Mouse (Mus musculus): ENCODE results near the gene R3hdm4. TPM values are rescaled to one million over a fixed set of nuclear protein-coding genes. Genes with fewer than 3 reads are reported as not detected.
"Not testable (repeated sequence)": the region's sequence is repeated elsewhere in the genome, so short reads cannot be mapped to it uniquely, and the experiment has no call there.

Gene R3hdm4
- polyA plus RNA-seq, 1 experiment, result 162 TPM

GRCm38 (mm10) chr10:79886054-79886453 is 35.0 kb downstream of the R3hdm4 start, which contains the start of gene Elane:
Elane (plus strand) TSS chr10:79886247.
- 60% methylated on average over 6 of the region's 6 CpGs for WGBS

DNA sequence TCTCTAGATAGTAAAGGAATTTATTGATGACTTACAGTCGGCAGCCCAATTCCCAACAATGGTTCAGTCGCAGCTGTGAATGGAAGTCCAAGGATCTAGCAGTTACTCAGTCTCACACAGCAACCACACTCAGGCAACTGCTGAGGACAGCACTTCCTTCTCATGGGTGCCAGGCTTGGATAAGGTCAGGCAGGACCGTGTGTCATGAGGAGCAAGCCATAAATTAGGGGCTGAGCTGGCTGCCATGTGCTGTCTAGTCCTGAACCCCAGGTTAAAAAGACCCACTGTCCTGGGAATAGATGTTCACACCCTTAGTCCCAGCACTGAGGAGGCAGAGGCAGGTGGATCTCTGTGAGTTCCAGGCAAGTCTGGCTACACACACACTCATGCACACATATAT is 36.1 kb downstream of the R3hdm4 start:
- not testable (repeated sequence) for DNase-seq; H3K27ac ChIP-seq (ENCODE audit: insufficient read depth, low read length); H3K27me3 ChIP-seq (ENCODE audit: control insufficient read depth, insufficient read depth, low read length); H3K4me3 ChIP-seq (replicated peaks; ENCODE audit: insufficient read depth, low read depth, low read length); H3K4me1 ChIP-seq (ENCODE audit: control insufficient read depth, insufficient read depth, low read length)
- 55% methylated on average over 3 of the region's 3 CpGs for WGBS

More at GRCm38 (mm10) chr10:79886054-79886453, 35.0 kb downstream of the R3hdm4 start, which contains the start of gene Elane:
- TF ChIP-seq POLR2A (IDR thresholded peaks at IDR 0.05; ENCODE audit: borderline replicate concordance, insufficient read depth, low read length), result no peak
- no peak for TF ChIP-seq CTCF (IDR thresholded peaks at IDR 0.05; ENCODE audit: borderline replicate concordance, insufficient read depth, low read depth, low read length)
- H3K4me3 ChIP-seq (replicated peaks; ENCODE audit: insufficient read depth, low read depth, low read length), result no peak within 1 kb of the TSS
- H3K27ac ChIP-seq (ENCODE audit: insufficient read depth, low read length), result no peak within 1 kb of the TSS
- no peak for DNase-seq
- H3K4me1 ChIP-seq (ENCODE audit: control insufficient read depth, insufficient read depth, low read length), result peaks cover 3% of the 10 kb centered on the region; the same call in 1 of the 2 replicates
- no peaks in the 10 kb centered on the region for H3K27me3 ChIP-seq (ENCODE audit: control insufficient read depth, insufficient read depth, low read length)

GRCm38 (mm10) chr10:79884446-79884845 is 36.6 kb downstream of the R3hdm4 start:
- 13% methylated on average over 4 of the region's 4 CpGs for WGBS
- Histone ChIP-seq H3K27ac (ENCODE audit: insufficient read depth, low read length) (no peak overlapping the region), H3K4me1 (ENCODE audit: control insufficient read depth, insufficient read depth, low read length) (peaks cover 3% of the 10 kb centered on the region; the same call in 1 of the 2 replicates), H3K4me3 (replicated peaks; ENCODE audit: insufficient read depth, low read depth, low read length) (no peak overlapping the region), H3K27me3 (ENCODE audit: control insufficient read depth, insufficient read depth, low read length) (no peaks in the 10 kb centered on the region)
- TF ChIP-seq POLR2A (IDR thresholded peaks at IDR 0.05; ENCODE audit: borderline replicate concordance, insufficient read depth, low read length) (no peak), CTCF (IDR thresholded peaks at IDR 0.05; ENCODE audit: borderline replicate concordance, insufficient read depth, low read depth, low read length) (no peak)
- peak in 1 of 2 experiments; percentile 46 for DNase-seq

DNA sequence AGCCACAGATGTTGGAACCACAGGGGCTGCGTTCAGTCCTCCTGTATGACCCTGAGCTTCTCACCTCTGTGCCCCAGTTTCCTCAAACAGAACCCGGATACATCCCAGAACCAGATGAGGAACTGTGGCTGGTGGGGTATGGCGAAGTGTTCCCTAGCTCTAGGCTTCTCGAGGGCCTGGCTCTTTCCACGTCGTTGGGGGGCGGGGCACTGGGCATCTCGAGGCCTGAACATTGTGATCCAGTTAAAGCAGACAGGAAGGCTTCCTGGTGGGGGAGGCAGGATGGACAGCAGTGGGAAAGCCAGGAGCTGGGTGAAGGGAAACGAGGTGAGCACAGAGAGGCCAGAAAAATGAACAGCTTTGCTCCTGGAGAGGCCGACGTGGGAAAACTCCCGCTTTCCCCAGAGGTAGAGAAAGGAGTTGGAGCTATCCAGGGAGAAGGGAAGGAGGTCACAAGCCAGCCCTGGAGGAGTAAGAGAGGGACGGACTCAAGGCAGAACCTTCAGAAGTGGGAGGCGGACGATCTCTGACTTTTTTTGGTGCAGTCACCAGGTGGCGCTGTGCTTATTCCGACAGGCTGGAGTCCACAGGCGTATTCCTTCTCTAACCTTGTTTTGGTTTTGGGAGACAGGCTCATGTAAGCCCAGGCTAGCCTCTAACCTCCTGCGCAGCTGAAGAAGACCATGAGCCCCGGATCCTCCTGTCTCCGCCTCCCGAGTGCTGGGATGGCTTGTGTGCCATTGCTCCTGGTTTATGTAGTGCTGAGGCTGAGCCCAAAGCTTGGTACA is 37.5 kb downstream of the R3hdm4 start:
- WGBS, result 19% methylated on average over 22 of the region's 22 CpGs
- no peaks in the 10 kb centered on the region for H3K27me3 ChIP-seq (ENCODE audit: control insufficient read depth, insufficient read depth, low read length)
- peak; percentile 79 to 86 for DNase-seq
- H3K4me3 ChIP-seq (replicated peaks; ENCODE audit: insufficient read depth, low read depth, low read length), result no peak overlapping the region
- peaks cover 3% of the 10 kb centered on the region; the same call in 1 of the 2 replicates for H3K4me1 ChIP-seq (ENCODE audit: control insufficient read depth, insufficient read depth, low read length)
- no peak overlapping the region for H3K27ac ChIP-seq (ENCODE audit: insufficient read depth, low read length)
- TF ChIP-seq POLR2A (IDR thresholded peaks at IDR 0.05; ENCODE audit: borderline replicate concordance, insufficient read depth, low read length) (no peak), CTCF (IDR thresholded peaks at IDR 0.05; ENCODE audit: borderline replicate concordance, insufficient read depth, low read depth, low read length) (peak; percentile 86)

DNA sequence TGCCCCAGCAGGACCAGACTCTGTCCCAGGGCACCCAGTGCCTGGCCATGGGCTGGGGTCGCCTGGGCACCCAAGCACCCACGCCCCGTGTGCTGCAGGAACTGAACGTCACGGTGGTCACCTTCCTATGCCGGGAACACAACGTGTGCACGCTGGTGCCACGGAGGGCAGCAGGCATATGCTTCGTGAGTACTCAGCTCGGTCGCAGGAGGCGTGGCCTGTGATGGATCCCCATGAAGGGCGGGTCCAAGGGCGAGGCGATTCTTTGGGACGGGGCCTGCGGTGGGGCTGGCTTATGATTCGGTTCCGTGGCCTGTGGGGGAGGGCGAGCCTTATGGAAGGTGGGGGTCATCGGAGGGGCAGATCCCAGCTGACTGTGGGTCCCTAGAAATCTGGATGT is 39.0 kb downstream of the R3hdm4 start:
- Histone ChIP-seq H3K4me1 (ENCODE audit: control insufficient read depth, insufficient read depth, low read length) (peaks cover 3% of the 10 kb centered on the region; the same call in 1 of the 2 replicates), H3K27ac (ENCODE audit: insufficient read depth, low read length) (no peak overlapping the region), H3K27me3 (ENCODE audit: control insufficient read depth, insufficient read depth, low read length) (no peaks in the 10 kb centered on the region), H3K4me3 (replicated peaks; ENCODE audit: insufficient read depth, low read depth, low read length) (no peak overlapping the region)
- TF ChIP-seq CTCF (IDR thresholded peaks at IDR 0.05; ENCODE audit: borderline replicate concordance, insufficient read depth, low read depth, low read length), result no peak
- TF ChIP-seq POLR2A (IDR thresholded peaks at IDR 0.05; ENCODE audit: borderline replicate concordance, insufficient read depth, low read length), result no peak
- DNase-seq, result no peak
- 17% methylated on average over 22 of the region's 22 CpGs for WGBS

- 31% methylated on average over 9 of the region's 9 CpGs for WGBS
- Histone ChIP-seq H3K4me1 (ENCODE audit: control insufficient read depth, insufficient read depth, low read length) (peaks cover 3% of the 10 kb centered on the region; the same call in 1 of the 2 replicates), H3K27ac (ENCODE audit: insufficient read depth, low read length) (no peak overlapping the region), H3K4me3 (replicated peaks; ENCODE audit: insufficient read depth, low read depth, low read length) (no peak overlapping the region), H3K27me3 (ENCODE audit: control insufficient read depth, insufficient read depth, low read length) (no peaks in the 10 kb centered on the region)
- no peak for TF ChIP-seq POLR2A (IDR thresholded peaks at IDR 0.05; ENCODE audit: borderline replicate concordance, insufficient read depth, low read length)
- TF ChIP-seq CTCF (IDR thresholded peaks at IDR 0.05; ENCODE audit: borderline replicate concordance, insufficient read depth, low read depth, low read length), result no peak
- no peak for DNase-seq
These were observed 40.3 kb downstream of the R3hdm4 start for GRCm38 (mm10) chr10:79880721-79881120.

GRCm38 (mm10) chr10:79879527-79879926 is 41.5 kb downstream of the R3hdm4 start:
- TF ChIP-seq CTCF (IDR thresholded peaks at IDR 0.05; ENCODE audit: borderline replicate concordance, insufficient read depth, low read depth, low read length), result no peak
- no peak for TF ChIP-seq POLR2A (IDR thresholded peaks at IDR 0.05; ENCODE audit: borderline replicate concordance, insufficient read depth, low read length)
- DNase-seq, result no peak
- Histone ChIP-seq H3K27me3 (ENCODE audit: control insufficient read depth, insufficient read depth, low read length) (no peaks in the 10 kb centered on the region), H3K4me1 (ENCODE audit: control insufficient read depth, insufficient read depth, low read length) (peaks cover 3% of the 10 kb centered on the region; the same call in 1 of the 2 replicates), H3K27ac (ENCODE audit: insufficient read depth, low read length) (no peak overlapping the region), H3K4me3 (replicated peaks; ENCODE audit: insufficient read depth, low read depth, low read length) (no peak overlapping the region)
- WGBS, result 55% methylated on average over 3 of the region's 3 CpGs

- H3K4me3 ChIP-seq (replicated peaks; ENCODE audit: insufficient read depth, low read depth, low read length), result no peak overlapping the region
- H3K27me3 ChIP-seq (ENCODE audit: control insufficient read depth, insufficient read depth, low read length), result no peaks in the 10 kb centered on the region
- DNase-seq, result no peak
- H3K4me1 ChIP-seq (ENCODE audit: control insufficient read depth, insufficient read depth, low read length), result no peaks in the 10 kb centered on the region; the same call in 1 of the 2 replicates
- WGBS, result 46% methylated on average over 12 of the region's 12 CpGs
- no peak overlapping the region for H3K27ac ChIP-seq (ENCODE audit: insufficient read depth, low read length)
- TF ChIP-seq CTCF (IDR thresholded peaks at IDR 0.05; ENCODE audit: borderline replicate concordance, insufficient read depth, low read depth, low read length), result no peak
- TF ChIP-seq POLR2A (IDR thresholded peaks at IDR 0.05; ENCODE audit: borderline replicate concordance, insufficient read depth, low read length), result no peak
These were observed 43.3 kb downstream of the R3hdm4 start for GRCm38 (mm10) chr10:79877757-79878156.

All from cerebellum, adult 2 months (tissue).